Mouse (Mus musculus): ENCODE data around the gene F8. TPM values are rescaled to one million over a fixed set of nuclear protein-coding genes. Genes with fewer than 3 reads are reported as not detected.

F8 gene
- 0.32 to 0.75 TPM (median 0.40 TPM) in 4 replicates for total RNA-seq (2023; ENCODE audit: inconsistent age)

GRCm38 (mm10) chrX:75382195-75382771 lies at the start of gene F8, which contains the start of gene Fundc2:
Gene F8, minus strand, starts transcription at chrX:75382615.
Gene Fundc2, plus strand, starts transcription at chrX:75382399.

GRCm38 (mm10) chrX:75415936-75416785 lies 33.7 kb upstream of the F8 start, which contains the start of the genes Cmc4, Mtcp1 and Brcc3:
Gene Cmc4, minus strand, starts transcription at chrX:75416584.
Gene Mtcp1, minus strand, starts transcription at chrX:75416588.
Gene Brcc3, plus strand, starts transcription at chrX:75416628.

GRCm38 (mm10) chrX:75163670-75164069 lies 218.7 kb downstream of the F8 start, which contains the start of gene Smim9:
Gene Smim9, minus strand, starts transcription at chrX:75163770.

GRCm38 (mm10) chrX:75130467-75131160 lies 251.8 kb downstream of the F8 start, which contains the start of gene Mpp1:
Gene Mpp1, minus strand, starts transcription at chrX:75131016.

Other genes with a start within 250 kb of the F8 start
- not detected in 4 replicates for gene Smim9, start 218.8 kb downstream of the F8 start, total RNA-seq (2023; ENCODE audit: inconsistent age)
- gene Fundc2, start 216 bp downstream of the F8 start, total RNA-seq (2023; ENCODE audit: inconsistent age): 19.9 to 32.1 TPM (median 24.9 TPM) in 4 replicates
- 11.3 to 15.8 TPM (median 13.6 TPM) in 4 replicates for gene Cmc4, start 34.0 kb upstream of the F8 start, total RNA-seq (2023; ENCODE audit: inconsistent age)
- 14.6 to 15.9 TPM (median 15.6 TPM) in 4 replicates for gene Mtcp1, start 34.0 kb upstream of the F8 start, total RNA-seq (2023; ENCODE audit: inconsistent age)
- gene Brcc3, start 34.0 kb upstream of the F8 start, total RNA-seq (2023; ENCODE audit: inconsistent age): 25.4 to 29.4 TPM (median 26.7 TPM) in 4 replicates
- gene Vbp1, start 131.7 kb upstream of the F8 start, total RNA-seq (2023; ENCODE audit: inconsistent age): 57.7 to 65.1 TPM (median 64.1 TPM) in 4 replicates
- gene Rab39b, start 195.6 kb upstream of the F8 start, total RNA-seq (2023; ENCODE audit: inconsistent age): 0.16 to 0.39 TPM in 2 of 4 replicates, not detected in the others